Mouse (Mus musculus): ENCODE data around the gene Sardh.

The Sardh gene

GRCm38 (mm10) chr2:27164796-27165590 lies 83.1 kb downstream of the Sardh start, which contains the start of gene Dbh:
Gene Dbh, plus strand, starts transcription at chr2:27165233.
- no peak for DNase-seq

GRCm38 (mm10) chr2:27163851-27164250 lies 84.3 kb downstream of the Sardh start:
- no peak for DNase-seq

DNA sequence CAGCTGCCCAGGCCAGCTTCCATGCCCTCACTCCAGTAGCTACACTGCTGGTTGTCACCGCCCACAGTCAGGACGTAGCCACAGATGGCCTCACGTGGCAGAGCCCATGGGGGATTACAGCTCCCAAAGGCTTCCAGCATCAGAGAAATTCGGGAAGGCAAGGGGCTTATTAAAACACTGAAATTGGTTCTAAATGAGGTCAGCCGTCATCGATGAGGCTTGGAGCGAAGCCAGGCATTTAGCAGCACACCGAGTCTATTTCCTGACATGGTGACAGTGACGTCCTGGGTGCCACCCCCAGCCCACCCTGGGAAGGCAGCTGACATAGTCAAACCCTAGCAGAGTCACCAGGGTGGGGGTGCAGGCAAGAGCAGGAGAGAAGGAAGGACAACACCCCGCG lies 85.5 kb downstream of the Sardh start:
- no peak for DNase-seq

DNA sequence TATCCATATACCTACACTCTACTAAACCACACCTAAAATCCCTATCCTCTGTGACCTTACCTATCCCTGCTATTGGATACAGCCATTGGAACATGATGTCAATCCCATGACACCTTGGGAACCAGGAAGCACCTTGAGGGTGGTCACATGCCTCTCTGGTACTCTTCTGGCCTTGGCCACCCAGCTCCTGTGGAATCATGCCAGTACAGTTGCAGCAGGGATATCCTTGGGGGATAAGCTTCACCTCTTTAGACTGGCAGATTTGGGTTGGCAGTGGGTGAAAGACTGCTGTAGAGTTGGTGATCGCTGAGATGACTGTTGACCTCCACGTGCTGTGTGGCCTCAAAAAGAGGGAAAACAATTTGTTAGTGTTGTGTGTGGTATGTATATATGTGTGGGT lies 86.6 kb downstream of the Sardh start:
- no peak for DNase-seq

DNA sequence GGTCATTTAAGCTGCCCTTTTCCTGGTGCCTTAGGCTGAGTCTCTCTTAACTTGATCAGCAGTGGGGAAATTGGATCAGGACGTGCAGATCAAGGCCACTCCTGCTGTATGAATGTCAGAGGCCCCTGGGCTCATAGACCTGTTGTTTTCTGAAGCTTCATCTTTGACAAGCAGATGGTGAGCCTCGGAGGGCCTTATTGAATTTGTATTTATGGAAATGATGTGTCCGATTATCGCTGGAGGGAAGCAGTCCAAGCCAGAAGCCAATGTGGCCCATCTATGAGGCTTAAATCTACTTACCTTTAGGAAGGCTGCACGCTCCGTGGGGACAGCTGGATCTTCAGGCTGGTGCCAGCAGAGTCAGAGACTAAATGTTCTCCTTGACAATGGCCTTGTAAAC lies 91.5 kb downstream of the Sardh start:
- no peak for DNase-seq

DNA sequence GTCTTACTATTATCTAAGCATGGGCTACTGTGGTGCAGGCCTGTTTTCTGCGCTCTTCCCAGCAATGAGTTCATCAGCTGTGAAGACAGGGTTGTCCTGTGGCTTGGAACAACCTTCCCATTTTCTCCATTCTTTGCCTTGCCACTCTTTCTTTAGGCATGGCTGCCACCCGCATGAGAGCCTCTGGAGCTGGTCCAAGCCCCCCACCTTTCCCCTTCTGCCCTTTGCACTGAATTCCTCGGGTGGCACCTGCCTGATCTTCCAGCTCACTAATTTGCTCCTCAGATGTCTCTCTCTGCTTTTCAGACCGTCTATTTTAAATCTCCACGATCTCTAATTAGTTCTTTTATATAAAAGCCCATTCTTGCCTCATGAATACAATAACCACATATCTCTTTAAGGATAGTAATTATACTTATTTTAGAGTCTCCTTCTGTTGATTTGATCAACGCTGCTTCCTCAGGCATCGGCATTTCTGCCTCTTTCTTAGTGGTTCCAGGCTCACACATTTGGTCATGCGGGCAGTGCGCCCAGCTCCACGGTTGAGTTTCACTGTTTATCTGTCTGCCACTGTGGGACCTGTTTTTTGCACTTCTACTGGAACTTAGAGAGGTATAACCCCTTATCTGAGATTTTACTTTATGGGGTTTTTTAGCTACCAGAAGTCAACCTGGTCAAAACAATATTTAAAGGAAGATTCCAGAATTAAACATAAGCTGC lies 93.5 kb downstream of the Sardh start:
- no peak for DNase-seq

DNA sequence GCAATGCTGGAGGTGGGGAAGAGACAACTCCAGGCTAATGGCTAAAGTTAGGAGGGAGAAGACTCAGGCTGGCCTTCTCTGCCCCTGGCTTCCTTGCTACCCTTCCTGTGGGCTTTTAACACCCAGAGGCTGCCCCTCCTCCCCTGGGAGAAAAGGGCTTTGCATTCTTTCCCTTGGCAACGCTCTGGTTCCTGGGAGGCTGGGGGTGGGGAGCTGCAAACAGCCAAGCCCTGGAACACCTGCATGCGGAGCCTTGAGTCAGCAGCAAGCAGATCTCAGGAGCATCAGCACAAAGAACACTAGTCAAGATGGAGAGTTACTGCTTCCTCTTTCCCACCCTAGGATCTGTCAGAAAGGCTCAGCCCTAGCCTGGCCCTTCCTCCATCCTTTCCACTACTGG lies 98.7 kb downstream of the Sardh start:
- no peak for DNase-seq

- DNase-seq, result no peak
These were observed 101.3 kb downstream of the Sardh start for GRCm38 (mm10) chr2:27146840-27147239.

- no peak for DNase-seq
These were observed 103.2 kb downstream of the Sardh start for GRCm38 (mm10) chr2:27144957-27145356.

DNA sequence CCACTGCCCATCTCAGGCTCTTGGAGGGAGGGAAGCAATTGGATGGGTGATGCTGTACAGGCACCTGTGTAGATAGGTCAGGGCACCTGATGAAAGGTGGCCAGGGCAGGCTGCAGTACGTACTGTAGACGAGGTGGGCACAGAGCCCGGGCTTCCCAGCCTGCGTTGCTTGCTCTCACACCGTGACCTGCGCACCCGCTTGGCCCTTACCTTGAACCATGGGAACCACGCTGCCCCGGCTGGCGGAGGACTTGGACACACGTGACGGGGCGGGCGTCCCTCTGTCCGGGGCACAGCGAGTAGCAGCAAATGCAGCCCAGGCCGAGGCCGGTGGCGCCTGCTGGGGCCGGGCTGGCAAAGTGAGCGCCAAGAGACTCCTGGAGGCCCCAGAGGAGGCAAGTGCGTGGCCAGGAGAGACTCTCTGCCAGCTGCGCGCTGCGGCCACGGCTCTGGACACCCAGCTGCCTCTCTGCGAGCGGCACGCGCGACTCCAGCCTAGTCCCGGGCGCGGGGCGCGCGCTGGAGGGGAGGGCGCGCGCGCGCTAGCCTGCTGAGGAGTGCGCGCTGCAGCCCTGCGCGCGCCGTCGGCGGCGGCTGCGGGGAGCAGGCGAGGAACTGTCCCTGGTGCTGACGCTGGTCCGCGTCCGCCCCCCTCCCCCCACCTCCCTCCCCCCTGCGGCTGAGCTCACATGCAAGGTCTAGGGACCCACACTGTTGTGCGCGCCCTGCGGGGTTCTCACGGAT lies 106.0 kb downstream of the Sardh start, which contains the start of gene Fam163b:
TSS of gene Fam163b (minus strand) at position 542 of the 744 bp plus-strand sequence.
- DNase-seq, result peak; percentile 66
